Mouse (Mus musculus) liver, adult 2 months (tissue): ENCODE data around the gene Dpep2nb. TPM values are rescaled to one million over a fixed set of nuclear protein-coding genes. Genes with fewer than 3 reads are reported as not detected.
"Not testable (repeated sequence)": the region's sequence is repeated elsewhere in the genome, so short reads cannot be mapped to it uniquely, and the experiment has no call there.

Experiments used
- DNase-seq: peaks from one replicate; pipeline ENCODE4 v3.0.0-alpha.2; 2011; ENCODE audit warnings: low read depth, low spot score; ENCODE audit errors: extremely low read depth
- H3K27ac ChIP-seq: fragments of 200-500 bp; replicated peaks from 2 replicates; pipeline ENCODE4 v1.5.1; 2012; ENCODE audit warnings: low read depth, mild to moderate bottlenecking, control low read depth, inconsistent platforms, low read length; ENCODE audit not compliant: insufficient read depth
- H3K27me3 ChIP-seq: fragments of 200-500 bp; 2 replicates; pipeline ENCODE4 v1.6.1; 2012; ENCODE audit warnings: mild to moderate bottlenecking, moderate library complexity, low read length, inconsistent platforms; ENCODE audit not compliant: control insufficient read depth, insufficient read depth
- H3K36me3 ChIP-seq: fragments of 200-500 bp; 2 replicates; pipeline ENCODE4 v1.6.1; 2012; ENCODE audit warnings: low read length, inconsistent platforms; ENCODE audit not compliant: control insufficient read depth, insufficient read depth
- H3K4me1 ChIP-seq: fragments of 200-500 bp; 2 replicates; pipeline ENCODE4 v1.6.1; 2011; ENCODE audit warnings: low read length; ENCODE audit not compliant: control insufficient read depth, insufficient read depth
- H3K4me3 ChIP-seq: fragments of 200-500 bp; 2 replicates; pipeline ENCODE4 v1.5.1; 2011; ENCODE audit warnings: low read depth, mild to moderate bottlenecking, control low read depth, low read length, moderate library complexity; ENCODE audit not compliant: insufficient read depth
- H3K79me2 ChIP-seq: fragments of 200-500 bp; 2 replicates; pipeline ENCODE4 v1.6.1; 2012; ENCODE audit warnings: inconsistent platforms, mild to moderate bottlenecking, low read length, moderate library complexity; ENCODE audit not compliant: control insufficient read depth, insufficient read depth
- H3K9ac ChIP-seq: fragments of 200-500 bp; 2 replicates; pipeline ENCODE4 v1.6.1; 2012; ENCODE audit warnings: low read depth, mild to moderate bottlenecking, control low read depth, inconsistent platforms, low read length
- CTCF ChIP-seq: fragments of 200-500 bp; IDR thresholded peaks from 2 replicates; pipeline ENCODE4 v1.5.1; 2011; ENCODE audit warnings: low read depth, low read length, control low read depth
- POLR2A ChIP-seq: fragments of 200-500 bp; IDR thresholded peaks from 2 replicates; pipeline ENCODE4 v1.6.1; 2011; ENCODE audit warnings: low read length, control low read depth; ENCODE audit not compliant: insufficient read depth; ENCODE audit errors: extremely low read depth
- WGBS: fragments of 180-500 bp; shearing (Covaris S2); methylation state at CpG from one replicate; pipeline ENCODE4 v1.1.7; 2018; 5-methylcytosine and 5-hydroxymethylcytosine counted together
- polyA plus RNA-seq: library from polyadenylated mRNA; depleted of rRNA; stranded (reverse); fragments of >200 nt; gene quantifications from 2 replicates; pipeline ENCODE4 v1.2.3, GENCODE M21; 2012
- total RNA-seq: library from RNA; depleted of rRNA; stranded (reverse); fragments of >200 nt; gene quantifications from 2 replicates; pipeline ENCODE4 v1.2.3, GENCODE M21; 2014

The Dpep2nb gene
- total and polyA plus RNA-seq, 2 experiments = not detected

DNA sequence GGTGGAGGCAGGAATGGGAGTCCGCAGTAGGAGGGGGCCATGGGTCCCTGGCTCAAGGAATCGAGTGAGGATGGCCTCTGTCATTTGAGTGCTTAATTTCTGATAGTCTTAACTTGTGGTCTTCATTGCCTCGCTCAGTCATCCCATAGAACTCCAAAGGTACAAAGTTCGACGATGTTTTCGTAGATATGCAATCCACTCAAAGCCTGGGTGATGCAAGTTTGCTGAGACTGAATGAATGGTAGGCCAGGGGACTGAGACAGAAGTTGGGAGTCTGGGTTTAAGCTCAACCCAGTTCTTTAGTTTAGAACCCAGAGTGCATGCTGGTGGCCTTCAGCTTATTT lies 5.8 kb upstream of the Dpep2nb start, which contains the start of gene Ddx28:
Gene Ddx28, minus strand, starts transcription at position 240 of the 344 bp plus-strand sequence.
- Histone ChIP-seq H3K36me3 (no peaks in the 10 kb centered on the region; the same call in 1 of the 2 replicates), H3K4me3 (peak within 1 kb of the TSS; percentile 72), H3K9ac (peak within 1 kb of the TSS; percentile 80), H3K4me1 (peaks cover 8% of the 10 kb centered on the region), H3K79me2 (peaks cover 3% of the 10 kb centered on the region; the same call in 1 of the 2 replicates), H3K27ac (peak within 1 kb of the TSS; percentile 39), H3K27me3 (no peaks in the 10 kb centered on the region)
- DNase-seq = peak; percentile 58
- WGBS = under 1% methylated on average over 6 of the region's 6 CpGs
- TF ChIP-seq POLR2A (no peak), CTCF (no peak)

DNA sequence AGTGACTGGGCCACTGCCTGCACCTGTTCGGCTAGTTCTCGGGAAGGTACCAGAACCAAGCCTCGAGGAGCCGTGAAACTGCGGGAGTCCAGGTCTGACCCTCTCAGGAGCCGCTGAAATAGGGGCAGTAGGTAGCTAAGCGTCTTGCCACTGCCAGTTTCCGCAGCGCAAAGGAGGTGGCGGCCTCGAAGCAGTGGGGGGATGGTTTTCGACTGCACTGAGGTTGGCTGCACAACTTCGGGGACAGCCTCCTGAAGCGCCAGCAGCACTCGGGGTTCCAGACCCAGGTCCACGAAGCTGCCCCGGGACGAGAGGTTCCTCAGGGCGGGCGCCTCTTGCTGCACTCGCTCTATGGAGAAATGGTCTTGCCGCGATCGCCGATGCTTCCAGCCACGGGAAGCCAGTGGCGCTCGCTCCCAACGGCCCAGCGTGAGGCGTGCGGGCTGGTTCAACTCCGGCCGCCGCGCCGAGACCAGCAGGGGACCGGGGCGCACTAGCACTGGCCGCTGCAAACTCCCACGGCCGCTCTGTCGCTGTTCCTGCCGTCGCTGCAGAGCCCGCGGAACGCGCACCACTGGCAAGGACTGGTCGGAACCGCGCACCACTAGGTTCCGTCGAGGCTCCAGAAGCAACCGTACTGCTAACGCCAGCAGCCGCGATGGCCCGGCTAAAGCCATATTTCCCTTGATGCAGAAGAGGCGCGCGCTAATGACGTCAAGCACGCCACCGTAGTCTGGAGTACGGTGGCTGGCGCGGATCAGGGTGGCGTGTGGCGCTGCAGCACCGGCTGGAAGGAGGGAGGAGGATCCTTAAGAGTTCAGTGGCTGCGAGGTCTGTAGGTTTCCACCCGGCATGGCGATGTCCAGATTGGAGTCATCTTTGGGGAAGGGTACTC lies 5.2 kb upstream of the Dpep2nb start:
- H3K4me1 ChIP-seq = peaks cover 8% of the 10 kb centered on the region
- peak; percentile 80 for DNase-seq
- H3K9ac ChIP-seq = peak overlapping the region; percentile 80
- H3K79me2 ChIP-seq = peaks cover 3% of the 10 kb centered on the region; the same call in 1 of the 2 replicates
- peak overlapping the region; percentile 72 for H3K4me3 ChIP-seq
- no peaks in the 10 kb centered on the region for H3K36me3 ChIP-seq
- H3K27me3 ChIP-seq = no peaks in the 10 kb centered on the region
- peak overlapping the region; percentile 39 for H3K27ac ChIP-seq
- TF ChIP-seq CTCF (no peak), POLR2A (peak; percentile 40; the same call in 1 of the 2 replicates)
- WGBS = under 1% methylated on average over 74 of the region's 74 CpGs

DNA sequence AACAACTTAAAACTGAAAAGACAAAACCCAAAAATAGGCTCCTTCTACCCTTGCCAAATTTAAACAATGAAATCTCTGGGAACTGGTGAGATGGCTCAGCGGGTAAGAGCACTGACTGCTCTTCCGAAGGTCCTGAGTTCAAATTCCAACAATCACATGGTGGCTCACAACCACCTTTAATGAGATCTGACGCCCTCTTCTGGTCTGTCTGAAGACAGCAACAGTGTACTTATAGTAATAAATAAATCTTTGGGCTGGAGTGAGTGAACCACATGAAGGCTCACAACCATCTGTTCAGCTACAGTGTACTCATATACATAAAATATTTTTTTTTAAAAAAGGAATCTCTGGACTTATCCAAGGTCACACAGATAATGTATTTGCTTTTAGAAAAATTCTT lies 2.1 kb upstream of the Dpep2nb start:
- not testable (repeated sequence) for H3K9ac ChIP-seq, H3K27me3 ChIP-seq, H3K27ac ChIP-seq, H3K79me2 ChIP-seq, H3K36me3 ChIP-seq, H3K4me1 ChIP-seq, H3K4me3 ChIP-seq
- WGBS = 31% methylated on average over 3 of the region's 3 CpGs
- DNase-seq = peak; percentile 56

DNA sequence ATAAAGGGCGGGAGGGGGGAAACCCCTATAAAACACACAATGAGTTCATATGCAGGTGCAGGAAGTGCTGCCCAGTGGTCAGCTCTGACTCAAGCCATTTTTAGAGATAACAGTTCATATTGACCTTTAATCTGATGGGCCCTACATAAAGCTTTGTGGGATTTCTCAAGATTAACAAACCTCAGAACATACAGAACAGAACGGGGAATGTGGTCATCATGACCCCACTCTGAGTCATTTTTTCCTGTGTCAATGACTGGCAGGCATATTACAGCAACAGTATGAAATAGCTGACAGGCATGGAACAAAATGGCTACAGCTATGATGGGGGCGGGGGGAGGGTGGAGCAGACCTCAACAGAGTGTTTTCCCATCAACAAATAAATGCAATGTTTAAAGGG lies 1.4 kb upstream of the Dpep2nb start:
- Histone ChIP-seq H3K9ac (no peak overlapping the region), H3K36me3 (no peaks in the 10 kb centered on the region), H3K4me1 (peaks cover 8% of the 10 kb centered on the region), H3K4me3 (no peak overlapping the region), H3K79me2 (peaks cover 3% of the 10 kb centered on the region; the same call in 1 of the 2 replicates), H3K27ac (no peak overlapping the region), H3K27me3 (no peaks in the 10 kb centered on the region)
- no peak for TF ChIP-seq POLR2A
- TF ChIP-seq CTCF = no peak
- 31% methylated on average over 3 of the region's 3 CpGs for WGBS
- DNase-seq = no peak

DNA sequence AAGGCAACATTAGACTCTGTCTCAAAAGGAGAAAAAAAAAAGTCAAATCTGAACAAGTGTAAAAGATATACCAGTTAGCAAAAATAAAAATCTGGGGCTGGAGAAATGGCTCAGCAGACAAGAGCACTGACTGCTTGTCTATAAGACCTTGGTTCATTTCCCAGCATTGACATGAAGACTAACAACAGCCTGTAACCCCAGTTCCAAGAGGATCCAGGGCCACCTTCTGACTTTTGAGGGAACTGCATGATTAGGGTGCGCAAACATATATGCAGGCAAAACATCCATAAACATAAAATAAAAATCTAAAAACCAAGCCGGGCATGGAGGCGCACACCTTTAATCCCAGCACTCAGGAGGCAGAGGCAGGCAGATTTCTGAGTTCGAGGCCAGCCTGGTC lies 638 bp upstream of the Dpep2nb start:
- WGBS = 85% methylated on average over 4 of the region's 4 CpGs
- no peak for TF ChIP-seq POLR2A
- TF ChIP-seq CTCF = peak; percentile 34; the same call in 1 of the 2 replicates
- H3K27ac ChIP-seq = no peak overlapping the region
- peaks cover 3% of the 10 kb centered on the region; the same call in 1 of the 2 replicates for H3K79me2 ChIP-seq
- no peaks in the 10 kb centered on the region for H3K27me3 ChIP-seq
- H3K9ac ChIP-seq = no peak overlapping the region
- H3K4me1 ChIP-seq = peaks cover 8% of the 10 kb centered on the region
- H3K4me3 ChIP-seq = no peak overlapping the region
- DNase-seq = peak; percentile 51
- H3K36me3 ChIP-seq = no peaks in the 10 kb centered on the region
